Mouse (Mus musculus): ENCODE results near the gene Wdr83os.

DNA sequence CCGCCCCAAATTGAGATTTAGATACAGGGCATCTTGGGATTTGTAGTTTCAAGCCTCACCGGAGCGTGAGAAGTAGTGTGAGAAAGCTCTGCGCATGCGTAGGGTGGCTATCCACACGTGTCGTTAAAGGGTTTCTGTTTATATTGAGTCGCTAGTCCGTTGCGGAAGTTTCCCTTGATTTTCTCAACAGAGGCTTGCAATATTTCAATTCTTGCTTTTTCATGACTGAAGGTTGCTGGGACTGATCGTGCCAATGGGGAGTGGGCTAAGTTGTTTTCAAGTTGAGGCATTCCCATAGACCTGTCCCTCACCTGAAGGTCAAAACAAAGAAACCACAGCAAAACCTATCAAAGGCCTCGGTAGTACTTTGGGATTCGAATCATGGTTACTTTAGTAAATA, 45.8 kb upstream of the Wdr83os start:
- TF ChIP-seq BHLHE40 (IDR thresholded peaks at IDR 0.05; ENCODE audit: borderline replicate concordance, low read depth, low read length) (no peak), GATA1 (IDR thresholded peaks at IDR 0.05; ENCODE audit: low read depth, low read length) (no peak), TCF12 (IDR thresholded peaks at IDR 0.05; ENCODE audit: low read depth, low read length) (no peak)

Measured in MEL (cell line).